Mouse (Mus musculus): Measurements from ENCODE around the gene Tmem201.
"Not testable (repeated sequence)": the region's sequence is repeated elsewhere in the genome, so short reads cannot be mapped to it uniquely, and the experiment has no call there.

Gene Tmem201

DNA sequence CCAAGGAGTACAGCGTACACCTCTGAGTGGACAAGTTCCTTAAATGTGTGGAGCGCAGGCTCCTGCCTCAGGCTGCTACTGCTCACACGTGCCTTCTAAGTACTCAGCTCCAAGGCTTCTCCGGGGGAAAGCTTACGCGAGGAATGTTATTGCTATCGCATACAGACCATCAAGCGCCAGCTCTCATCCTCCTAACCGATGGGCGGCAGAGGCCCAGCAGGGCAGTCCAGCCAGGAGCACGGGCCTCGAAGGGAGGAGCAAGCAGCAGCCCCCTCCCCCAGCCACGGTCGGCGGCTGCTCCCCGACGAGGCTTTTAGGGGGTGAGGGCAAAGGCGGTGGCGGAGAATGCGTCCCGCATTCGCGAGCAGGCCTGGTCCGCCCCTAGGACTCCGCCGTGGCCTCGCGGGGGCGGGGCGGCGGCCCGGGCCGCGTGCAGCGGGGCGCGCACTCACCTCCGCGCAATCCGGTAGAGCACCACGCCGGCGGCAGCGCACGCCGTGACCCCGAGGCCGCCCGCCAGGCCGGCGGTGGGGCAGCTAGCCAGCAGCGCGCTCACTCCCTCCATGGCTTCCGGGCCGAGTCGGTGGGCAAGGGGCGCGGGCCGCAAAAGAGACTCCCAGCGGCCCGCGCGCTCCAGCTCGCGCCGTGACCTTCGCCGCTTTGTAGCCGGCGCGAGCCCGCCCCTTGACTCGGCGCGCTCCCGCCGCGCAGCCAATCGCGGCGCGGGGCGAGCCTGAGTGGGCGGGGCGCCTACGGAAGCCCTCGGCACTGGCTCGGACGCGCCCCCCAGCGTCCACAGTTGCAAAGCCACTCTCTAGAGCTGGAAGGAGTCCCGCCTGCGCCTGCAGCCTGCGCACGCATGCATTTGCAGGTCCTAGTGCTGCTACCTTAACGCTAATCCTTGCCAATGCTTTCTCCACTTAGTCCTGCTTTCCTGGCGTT lies at the start of gene Tmem201:
Gene Tmem201, minus strand, starts transcription at position 662 of the 942 bp plus-strand sequence.
- DNase-seq (ENCODE audit: low read depth, low spot score): peak; percentile 98

DNA sequence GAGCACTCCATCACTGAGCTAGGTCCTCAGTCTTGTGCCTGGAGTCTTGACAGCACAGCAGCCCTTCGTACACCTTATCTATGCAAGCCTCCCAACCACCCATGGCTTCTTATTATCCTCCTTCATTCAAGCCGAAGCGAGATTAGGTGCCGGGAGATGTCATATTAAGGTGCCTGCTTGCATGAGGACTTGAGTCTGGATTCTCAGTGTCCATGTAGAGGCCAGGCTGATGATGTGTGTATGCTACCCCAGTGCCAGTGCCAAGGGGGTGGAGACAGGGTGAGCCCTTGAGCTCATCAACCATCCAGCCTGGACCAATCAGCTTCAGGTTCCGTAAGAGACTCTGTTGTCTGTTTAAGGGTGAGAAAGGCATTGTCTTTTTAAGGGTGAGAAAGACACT lies 47.1 kb upstream of the Tmem201 start:
- DNase-seq (ENCODE audit: low read depth, low spot score): no peak

DNA sequence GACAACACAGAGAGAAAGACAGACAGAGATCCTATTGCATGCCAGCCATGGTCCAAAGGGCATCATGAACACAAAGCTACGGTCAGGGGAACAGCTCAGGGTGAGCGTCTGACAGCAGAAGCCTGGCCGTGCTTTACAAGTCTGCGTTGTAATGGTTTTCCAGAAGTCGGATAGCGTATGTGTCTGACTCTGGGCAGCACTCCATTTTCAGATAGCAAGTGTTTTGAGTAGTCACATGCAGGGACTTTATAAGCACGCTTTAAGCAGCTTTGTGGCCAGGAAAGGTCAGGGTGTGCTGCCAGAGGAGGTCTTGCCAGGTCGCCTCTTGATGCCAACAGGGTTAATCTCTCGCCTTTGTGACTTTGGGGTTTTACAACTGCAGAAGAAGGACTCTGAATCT lies 46.5 kb upstream of the Tmem201 start:
- no peak for DNase-seq (ENCODE audit: low read depth, low spot score)

DNA sequence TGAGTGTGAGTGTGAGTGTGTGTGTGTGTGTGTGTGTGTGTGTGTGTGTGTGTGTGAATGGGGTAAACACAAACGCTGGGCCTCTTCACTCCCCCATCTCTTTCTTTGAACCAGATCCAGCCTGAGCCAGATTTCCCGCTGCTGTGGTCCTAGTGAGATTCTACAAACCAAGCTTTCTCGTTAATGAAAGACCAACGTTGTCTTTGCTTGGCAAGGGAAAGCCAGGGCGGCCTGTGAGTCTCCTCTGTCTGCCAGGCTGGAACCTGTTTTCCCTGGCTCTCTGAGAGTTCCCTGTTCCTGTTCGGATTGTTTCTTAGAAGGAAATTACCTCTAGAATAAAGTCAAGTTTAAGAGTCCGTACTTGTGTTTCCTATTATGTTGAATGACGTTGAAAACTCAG lies 45.1 kb upstream of the Tmem201 start:
- DNase-seq (ENCODE audit: low read depth, low spot score): peak; percentile 51

DNA sequence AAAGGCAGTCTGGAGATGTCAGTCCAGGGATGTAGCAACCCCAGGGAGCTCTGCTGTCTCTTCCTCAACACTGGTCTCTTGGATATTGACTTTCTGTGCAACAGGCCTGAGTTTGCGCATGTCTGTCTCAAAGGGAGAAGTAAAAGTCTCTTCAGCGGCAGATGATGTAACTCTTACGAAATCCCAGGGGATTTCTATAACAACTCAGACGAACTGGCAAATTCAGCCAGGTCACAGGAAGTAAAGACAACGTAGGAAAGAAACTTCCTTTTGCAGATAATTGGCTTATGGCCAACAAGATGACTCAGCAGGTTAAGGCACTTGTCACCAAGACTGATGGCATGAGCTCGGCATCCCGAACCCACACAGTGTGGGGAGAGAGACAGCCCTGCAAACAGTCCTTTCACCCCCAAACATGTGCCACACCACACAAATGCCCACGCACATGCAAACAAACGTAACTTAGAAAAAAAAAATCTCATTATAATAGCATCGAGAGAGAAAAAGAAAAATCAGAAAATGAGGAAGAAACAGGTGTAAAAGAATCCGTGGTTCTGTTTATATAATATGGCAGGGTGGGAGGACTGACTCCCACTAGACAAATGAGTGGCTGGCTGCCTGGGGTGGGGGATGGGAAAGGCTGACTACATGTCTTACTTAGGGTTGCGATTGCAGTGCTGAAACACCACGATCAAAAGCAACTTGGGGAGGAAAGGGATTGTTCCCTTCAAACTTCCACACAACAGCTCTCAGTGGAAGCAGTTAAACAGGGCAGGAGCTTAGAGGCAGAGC lies 42.9 kb upstream of the Tmem201 start:
- peak; percentile 72 for DNase-seq (ENCODE audit: low read depth, low spot score)

DNA sequence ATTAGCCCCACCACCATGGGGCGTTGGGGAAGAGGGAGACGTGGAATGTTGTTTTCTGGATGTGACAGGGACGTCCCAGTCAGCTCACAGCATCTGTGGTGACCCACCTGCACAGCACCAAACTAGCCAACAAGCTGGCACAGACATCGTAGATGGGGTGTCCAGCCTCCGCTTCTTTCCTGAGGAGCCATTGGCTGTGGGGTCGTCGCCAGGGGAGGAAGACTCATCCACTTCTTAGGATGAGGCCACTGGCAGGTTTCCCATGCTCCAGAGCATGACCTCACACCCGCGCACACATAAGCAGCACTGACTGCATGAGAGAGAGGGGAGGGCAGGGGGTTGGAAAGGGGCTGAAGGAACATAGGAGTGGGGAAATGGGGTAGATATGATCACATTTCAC lies 42.1 kb upstream of the Tmem201 start:
- DNase-seq (ENCODE audit: low read depth, low spot score): no peak

DNA sequence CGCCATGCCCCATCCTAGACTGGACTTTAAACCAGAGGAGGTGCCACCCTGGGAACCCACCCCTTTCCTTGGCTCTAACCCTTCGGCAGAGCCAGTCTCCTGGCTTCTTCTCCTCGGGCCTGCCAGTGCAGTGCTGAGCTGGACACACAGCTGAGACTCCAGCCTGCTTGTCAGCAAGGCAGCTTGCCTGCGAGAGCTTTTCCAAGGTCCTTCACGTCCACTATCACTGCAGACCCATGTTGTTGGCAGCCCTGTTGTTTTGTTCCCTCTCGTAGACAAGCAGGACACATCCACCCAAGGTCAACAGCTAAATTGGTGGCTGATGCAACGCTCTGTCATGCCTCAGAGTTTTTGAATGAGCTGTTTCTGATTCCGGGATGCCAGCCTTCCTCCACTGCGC lies 39.3 kb upstream of the Tmem201 start:
- no peak for DNase-seq (ENCODE audit: low read depth, low spot score)

DNA sequence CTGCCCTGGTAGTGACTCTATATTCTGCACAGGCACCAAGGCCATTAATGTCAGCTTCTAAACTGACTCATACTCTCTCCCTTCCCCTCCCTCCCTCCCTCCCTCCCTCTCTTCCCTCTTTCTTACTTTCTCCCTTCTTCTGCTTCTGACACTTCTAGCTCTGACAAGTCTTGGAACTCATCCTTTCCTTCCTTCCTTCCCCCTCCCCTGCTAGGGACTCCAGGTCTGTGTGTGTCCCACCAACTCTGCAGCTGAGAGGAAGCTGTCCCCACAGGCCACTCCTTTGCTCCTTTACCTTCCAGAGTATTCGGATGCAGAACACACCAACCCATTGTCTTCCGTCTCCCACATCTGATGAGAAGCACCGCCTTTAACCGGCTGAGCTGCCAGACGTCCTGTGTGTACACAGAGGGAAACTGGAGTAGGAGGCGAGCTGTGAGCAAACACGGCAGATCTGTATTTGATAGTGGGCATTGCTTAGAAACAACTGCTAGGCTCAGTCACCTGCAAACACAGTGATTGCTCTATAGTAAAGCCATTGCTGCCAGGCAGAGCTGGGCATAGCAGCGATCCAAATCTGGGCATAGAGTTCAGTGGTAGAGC lies 38.0 kb upstream of the Tmem201 start:
- peak; percentile 70 for DNase-seq (ENCODE audit: low read depth, low spot score)

DNA sequence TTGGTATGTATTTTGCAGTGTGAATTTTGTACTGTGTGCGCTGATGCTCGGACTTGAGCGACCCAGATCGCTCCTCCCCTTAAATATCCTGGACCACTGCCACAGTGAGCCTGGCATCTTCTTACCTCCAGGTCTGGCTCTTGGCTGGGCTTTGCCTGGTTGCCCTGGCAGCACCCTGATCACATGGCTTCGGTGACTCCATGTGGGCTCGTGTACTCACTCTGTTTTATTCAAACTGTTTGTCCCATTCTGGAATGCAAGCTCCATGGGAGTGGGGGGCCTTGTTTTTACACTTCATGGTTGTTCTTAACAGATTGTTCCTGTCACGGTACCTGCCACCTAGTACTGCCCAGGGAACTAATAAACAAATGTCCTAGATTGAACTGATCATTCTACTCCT lies 37.5 kb upstream of the Tmem201 start:
- DNase-seq (ENCODE audit: low read depth, low spot score): peak; percentile 45

DNA sequence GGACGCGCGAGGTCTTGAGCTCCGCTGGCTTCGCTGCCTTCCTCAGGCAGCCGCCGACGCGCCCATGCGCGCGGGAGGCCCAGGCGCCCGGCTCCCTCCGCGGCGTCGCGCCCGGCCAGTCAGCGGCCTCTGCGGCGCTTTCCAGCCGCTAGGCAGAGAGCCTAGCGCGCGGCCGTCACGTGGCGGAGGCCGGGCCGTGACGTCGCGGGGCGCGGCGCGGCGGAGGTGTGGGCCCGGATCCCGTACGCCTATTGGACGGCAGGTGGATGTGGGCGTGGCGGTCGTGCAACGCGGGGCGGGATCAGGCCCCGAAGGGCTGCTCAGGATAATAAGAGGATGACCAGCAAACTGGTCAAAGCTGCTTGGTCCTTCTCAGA lies 36.2 kb upstream of the Tmem201 start, which contains the start of gene Slc25a33:
Gene Slc25a33, minus strand, starts transcription at position 184 of the 377 bp plus-strand sequence.
- DNase-seq (ENCODE audit: low read depth, low spot score): peak; percentile 97

DNA sequence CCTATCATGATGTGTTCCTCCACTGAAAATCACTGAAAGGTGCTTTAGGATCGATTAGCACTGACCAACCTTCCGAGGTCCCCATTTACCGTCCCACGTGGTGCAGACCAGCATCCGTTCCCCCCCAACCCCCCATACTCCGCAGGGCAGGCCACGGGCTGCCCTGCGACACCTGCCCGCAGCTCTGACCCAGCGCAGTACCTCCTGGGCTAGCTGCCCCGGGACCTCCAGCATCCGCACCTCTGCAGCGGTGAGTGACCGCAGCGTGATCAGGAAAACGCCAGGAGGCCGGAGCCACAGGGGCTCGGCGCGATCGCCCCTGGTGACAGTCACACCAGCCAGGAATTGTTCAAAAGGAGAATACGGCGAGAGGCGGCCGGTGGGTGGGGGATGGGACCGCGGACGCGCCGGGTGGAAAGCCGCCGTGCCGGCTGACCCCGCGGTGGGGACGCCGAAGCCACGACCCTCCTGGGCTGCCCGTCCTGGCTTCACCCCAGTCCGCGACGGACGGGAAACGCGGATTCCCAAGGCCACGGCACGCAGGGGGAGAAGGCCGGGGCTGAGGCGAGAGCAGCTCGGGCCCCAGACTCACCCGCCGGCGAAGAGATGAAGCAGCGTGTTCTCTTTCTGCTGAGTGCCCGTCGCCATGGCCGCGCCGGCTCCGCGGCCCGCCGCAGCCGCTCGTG lies 35.7 kb upstream of the Tmem201 start:
- DNase-seq (ENCODE audit: low read depth, low spot score): no peak

DNA sequence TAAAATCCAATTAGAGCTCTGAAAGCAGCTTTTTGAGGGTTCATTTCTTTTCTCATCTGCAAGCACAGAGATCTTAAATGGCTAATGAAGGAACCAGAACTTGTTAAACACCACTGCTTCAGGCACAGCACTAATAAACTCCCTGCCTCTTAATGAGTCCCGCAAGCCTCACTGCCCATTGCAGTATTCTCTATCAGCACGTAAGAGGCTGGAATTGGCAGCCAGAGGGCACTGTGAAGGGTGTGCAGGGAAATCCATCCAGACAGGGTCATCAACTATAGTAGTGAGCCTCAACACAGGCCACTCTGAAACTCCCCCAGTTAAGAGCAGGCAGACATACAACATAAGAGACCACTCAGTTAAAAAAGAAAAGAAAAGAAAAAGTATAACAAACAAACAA lies 34.5 kb upstream of the Tmem201 start:
- DNase-seq (ENCODE audit: low read depth, low spot score): peak; percentile 81

DNA sequence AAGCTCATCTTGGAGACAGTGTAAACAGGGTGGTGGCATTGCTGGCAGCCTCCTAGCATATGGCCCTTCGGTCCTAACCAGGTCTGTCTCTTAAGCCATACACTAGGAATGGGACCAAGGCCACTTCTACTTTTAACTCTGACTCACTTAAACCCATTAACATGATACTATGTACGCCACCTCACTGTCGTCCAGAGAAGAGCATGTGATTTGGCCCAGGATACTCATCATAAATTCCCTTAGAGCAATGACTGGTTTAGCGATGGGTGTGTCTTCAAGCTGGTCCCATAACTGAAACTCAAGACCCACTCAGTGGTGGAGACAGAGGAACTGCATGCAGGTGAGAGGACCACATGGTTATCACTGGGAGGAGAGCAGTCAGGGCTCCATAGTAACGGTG lies 27.4 kb upstream of the Tmem201 start:
- DNase-seq (ENCODE audit: low read depth, low spot score): no peak

DNA sequence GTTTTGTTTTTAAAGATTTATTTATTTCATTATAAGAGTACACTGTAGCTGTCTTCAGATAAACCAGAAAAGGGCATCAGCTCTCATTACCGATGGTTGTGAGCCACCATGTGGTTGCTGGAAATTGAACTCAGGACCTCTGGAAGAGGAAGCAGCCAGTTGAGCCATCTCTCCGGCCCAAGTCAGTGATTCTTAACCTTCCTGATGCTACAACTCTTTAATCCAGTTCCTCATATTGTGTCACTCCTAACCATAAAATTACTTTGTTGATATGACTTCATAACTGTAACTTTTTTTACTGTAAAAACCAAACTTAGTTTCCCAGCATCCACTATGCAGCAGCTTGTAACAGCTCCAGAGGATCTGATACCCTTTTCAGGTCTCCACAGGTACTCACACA lies 25.5 kb upstream of the Tmem201 start:
- DNase-seq (ENCODE audit: low read depth, low spot score): no peak

DNA sequence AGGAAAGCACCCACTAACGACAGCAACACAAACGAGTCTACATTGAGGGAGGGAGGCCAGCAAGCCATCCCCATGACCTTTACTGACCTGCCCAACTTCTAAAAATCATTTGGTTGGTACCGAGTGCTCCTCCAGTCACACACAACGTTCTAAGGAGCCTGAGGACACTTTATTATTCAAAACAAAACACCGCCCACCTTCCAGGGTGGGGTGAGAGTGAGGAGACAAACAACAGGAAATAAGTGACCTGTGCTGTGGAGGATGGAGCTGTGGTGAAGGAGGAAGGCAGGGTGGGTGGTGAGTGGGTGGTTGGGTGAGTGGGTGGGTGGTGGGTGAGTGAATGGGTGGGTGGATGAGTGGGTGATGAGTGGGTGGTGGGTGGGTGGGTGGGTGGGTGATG lies 21.7 kb upstream of the Tmem201 start:
- DNase-seq (ENCODE audit: low read depth, low spot score): no peak

DNA sequence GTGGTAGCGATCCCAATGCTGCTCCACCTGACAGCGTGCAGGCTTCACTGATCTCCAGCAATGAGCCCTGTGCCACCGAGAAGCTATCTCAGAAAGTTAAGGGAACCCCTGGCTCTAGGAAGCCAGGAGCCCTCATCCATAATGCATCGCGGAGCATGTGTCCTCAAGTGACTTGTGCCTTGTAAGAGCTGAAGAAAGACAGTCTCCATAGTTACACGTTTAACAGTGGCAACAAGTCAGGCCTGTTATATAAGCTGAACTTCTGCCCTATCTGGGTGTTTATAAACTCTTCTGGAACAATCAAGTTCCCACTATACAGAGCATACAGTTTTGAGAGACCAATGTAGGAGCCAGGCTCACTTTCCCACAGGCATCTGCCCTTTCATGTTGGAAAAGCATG lies 20.6 kb upstream of the Tmem201 start:
- peak; percentile 82 for DNase-seq (ENCODE audit: low read depth, low spot score)

DNA sequence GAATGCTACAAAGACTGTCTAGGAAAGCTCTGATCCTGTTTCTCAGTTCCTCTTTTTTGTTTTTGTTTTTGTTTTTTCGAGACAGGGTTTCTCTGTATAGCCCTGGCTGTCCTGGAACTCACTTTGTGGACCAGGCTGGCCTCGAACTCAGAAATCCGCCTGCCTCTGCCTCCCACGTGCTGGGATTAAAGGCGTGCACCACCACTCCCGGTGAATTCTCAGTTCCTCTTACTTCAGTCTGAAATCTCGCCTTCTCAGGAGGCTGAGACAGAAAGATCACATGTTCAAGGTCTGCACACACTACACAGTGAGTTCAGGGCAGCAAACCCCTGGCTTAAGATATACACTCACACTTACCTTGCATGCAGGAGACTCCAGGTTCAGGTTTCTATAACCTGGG lies 18.7 kb upstream of the Tmem201 start:
- not testable (repeated sequence) for DNase-seq (ENCODE audit: low read depth, low spot score)

DNA sequence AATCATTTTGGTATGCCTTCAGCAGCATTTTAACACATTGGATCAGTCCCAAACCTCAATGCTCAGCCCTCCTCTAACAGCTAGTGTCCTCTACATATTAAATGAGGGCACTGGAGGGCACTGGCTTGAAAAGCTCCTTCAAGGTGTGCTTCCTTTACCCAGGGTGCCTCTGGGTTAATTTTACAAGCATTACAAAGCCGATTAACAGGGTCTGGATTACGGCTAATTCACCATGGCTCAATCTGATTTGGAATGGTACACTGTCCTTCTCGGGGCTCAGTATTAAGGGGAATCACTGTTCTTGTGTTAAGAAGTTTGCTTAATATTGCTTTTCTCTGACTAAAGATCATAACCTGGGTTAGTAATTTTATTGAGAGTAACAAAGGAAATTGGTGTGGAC lies 15.0 kb upstream of the Tmem201 start:
- DNase-seq (ENCODE audit: low read depth, low spot score): no peak

DNA sequence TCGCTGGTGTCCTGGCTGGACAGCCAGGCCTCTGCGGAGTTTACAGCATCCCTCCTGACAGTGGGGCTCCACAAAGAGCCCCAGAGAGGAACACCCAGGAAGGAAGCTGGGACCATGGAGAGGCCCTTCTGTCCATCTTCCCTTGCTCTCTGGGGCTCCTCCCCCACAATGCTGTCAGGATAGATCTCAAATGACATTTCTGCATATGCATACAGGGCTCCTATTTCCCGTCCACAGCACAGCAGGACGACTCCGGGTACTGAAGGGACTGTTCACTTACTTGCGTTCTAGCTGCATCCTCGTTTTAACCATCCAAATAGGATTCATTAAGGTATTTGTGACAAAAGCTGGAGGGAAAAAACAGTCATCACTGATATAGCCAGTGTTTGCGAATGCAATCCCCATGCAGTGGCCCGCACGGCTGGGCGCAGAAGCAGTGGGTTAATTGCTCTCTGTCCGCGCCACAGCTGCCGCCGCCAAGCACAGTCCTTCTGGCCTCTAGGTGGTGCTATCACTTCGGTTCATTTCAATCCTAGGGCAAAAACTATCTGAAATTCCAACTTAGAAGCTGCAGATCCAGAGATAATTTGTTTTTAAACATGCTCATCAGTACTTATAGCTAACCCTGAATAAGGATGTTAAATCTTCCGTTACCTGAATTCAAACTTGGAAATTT lies 14.4 kb upstream of the Tmem201 start:
- DNase-seq (ENCODE audit: low read depth, low spot score): peak; percentile 80

DNA sequence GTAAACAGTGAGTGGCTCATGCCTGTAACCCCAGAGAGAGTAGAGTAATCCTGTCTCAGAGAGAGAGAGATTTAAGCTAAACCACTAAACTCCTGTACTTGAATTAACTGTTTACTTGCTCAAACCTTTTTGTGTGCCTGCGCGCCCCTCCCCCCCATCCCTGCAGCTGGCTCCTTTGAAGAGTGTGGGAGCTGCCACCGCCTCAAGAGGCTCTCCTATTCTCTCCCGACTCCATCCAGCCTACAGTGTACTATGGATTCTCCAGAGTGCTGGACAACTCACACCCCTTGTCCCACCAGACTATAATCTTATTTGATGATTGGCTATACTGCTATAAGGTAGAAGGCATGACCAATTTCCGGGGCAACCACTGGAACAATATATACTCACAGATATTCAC lies 12.8 kb upstream of the Tmem201 start:
- no peak for DNase-seq (ENCODE audit: low read depth, low spot score)

DNA sequence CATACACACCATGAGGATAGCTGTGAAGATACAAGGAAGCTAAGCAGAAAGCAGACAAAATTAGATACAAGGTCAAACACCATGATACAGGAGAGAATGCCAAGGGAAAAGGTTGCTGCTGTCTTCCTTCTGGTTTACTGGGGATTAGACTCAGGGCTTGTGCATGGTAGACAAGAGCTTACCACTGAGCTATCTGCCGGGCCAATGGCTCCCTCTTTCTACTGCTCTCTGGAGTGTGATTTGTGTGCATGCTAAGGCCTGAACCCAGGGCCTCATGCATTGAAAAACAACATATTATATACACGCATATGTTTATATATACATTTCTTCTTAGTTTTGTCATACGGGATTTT lies 11.8 kb upstream of the Tmem201 start:
- DNase-seq (ENCODE audit: low read depth, low spot score): not testable (repeated sequence)
